Mouse (Mus musculus): ENCODE results near the gene BC028528. TPM values are rescaled to one million over a fixed set of nuclear protein-coding genes. Genes with fewer than 3 reads are reported as not detected.
"Not testable (repeated sequence)": the region's sequence is repeated elsewhere in the genome, so short reads cannot be mapped to it uniquely, and the experiment has no call there.

The BC028528 gene
- total RNA-seq, 1 experiment from 2014 or later = 230 TPM

DNA sequence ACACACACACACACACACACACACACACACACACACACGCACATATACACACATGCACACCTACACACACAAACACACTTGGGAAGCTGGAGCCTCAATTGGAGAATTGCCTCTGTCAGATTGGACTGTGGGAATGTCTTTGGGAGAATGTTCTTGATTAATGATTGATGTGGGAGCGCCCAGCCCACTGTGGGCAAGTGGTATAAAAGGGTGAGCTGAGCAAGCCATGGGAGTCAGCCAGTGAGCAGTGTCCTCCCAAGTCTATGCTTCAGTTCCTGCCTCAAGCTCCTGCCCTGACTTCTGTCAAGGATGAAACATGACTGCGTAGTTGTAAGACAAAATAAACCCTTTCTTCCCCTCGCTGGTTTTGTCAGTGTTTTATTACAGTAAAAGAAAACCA lies 4.2 kb downstream of the BC028528 start:
- ATAC-seq (replicated peaks; ENCODE audit: insufficient number of reproducible peaks, low FRiP score, low TSS enrichment, poor library complexity, severe bottlenecking) = no peak

DNA sequence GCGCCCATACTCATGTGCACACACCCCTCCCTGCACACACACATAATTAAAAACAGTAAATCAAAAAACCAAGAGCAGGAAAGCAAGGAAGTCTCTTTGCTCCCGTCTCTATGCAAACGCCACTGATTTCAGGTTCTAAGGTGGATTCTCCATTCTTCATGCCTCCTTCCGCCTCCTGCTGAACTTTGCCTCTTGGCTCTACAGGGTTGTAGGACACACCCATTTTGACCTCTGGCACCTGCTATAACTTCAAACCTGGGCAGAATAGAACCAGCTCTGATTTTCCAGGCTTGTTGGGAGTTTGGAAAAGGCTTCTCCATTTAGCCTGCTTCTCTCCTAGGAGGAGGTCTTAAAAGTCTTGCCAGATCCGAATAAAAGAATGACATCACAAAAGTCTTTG lies 7.4 kb downstream of the BC028528 start:
- no peak for ATAC-seq (replicated peaks; ENCODE audit: insufficient number of reproducible peaks, low FRiP score, low TSS enrichment, poor library complexity, severe bottlenecking)

DNA sequence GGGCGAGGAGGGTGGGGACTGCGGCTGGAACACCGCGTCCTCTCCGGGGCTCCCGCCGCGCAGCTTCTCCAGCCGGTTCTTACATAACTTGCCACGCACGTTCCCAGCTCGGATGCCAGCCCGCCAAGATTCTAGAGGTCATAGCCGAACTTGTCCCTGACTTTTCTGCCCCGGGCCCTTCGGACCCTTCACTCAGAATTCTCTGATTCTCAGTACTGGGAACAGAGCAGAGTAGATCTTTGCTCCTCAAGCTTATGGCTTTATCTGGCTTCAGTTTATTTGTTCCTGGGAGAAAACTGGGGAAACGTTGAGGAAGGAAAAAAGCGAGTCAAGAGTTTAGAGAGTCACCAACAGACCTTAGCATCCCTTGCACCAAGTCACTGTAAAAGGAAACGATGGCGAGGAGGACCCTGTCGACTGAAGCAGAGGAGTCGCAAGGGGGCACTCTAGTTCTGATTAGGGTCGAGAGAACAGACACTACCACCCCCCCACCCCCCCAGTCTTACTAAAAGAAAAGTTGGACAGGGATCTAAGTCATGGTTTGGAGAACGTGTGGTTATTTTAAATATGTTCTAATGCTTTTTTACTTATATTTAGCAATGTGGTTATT lies 8.9 kb downstream of the BC028528 start:
- no peak for ATAC-seq (replicated peaks; ENCODE audit: insufficient number of reproducible peaks, low FRiP score, low TSS enrichment, poor library complexity, severe bottlenecking)

DNA sequence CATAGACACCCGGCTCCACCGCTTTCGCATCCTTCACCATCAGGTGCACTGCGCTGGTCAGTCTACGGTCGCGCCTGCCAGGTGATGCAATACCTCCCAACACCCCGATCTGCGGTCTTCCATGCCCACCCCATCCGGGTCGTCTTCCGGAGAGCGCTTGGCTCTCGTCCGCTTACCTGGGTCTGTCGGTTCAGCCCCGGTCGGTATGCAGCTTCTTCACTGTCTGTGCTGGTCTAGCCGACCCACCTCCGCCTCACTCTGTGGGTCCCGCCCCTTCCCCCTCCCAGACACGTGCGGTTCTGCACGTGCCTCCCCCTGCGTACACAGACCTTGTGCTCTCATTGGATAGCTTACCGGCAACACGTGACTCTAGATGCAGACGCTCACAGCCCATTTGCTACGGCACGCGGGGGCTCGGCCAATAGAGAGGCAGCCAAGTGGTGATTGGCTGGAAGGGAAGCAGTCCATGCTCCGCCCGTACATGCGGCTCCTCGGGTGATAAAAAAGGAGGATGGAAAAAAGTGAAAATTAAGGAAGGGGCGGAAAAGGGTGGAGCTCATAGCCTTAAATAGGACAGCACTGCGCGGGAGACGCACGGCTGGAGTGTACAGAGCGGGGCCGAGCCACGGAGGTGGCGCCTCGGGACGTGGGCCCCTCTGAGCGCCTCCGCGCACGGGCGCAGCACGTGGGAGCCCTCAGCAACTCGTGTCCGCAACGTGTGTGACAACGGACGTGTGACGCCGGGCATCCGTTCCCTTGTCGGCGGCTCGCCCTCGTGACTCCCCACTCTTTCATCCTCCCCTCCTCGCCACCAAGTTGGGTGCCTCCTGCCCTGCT lies 9.6 kb downstream of the BC028528 start, which contains the start of gene Ciart:
Gene Ciart (minus strand): TSS at position 273 of the 837 bp plus-strand sequence.
- ATAC-seq (replicated peaks; ENCODE audit: insufficient number of reproducible peaks, low FRiP score, low TSS enrichment, poor library complexity, severe bottlenecking) = peak; percentile 97

DNA sequence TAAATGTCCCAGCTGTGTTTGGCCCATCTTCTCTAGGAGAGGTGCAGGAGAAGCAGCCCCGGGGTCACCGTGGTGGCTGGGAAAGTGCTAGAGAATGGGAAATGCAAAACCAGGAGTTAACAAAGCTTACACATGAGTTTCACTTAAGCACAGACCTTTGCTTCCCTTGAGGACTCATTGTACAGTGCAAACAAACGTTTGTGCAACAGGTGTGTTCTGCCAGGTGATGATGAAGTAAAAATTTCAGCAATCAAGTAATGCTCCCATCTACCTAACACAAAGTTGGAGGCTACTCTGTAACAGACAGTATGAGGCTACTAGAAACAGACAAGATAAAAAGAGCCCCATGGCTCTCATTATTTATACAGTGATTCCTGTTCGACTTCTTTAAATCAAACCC lies 12.7 kb downstream of the BC028528 start:
- ATAC-seq (replicated peaks; ENCODE audit: insufficient number of reproducible peaks, low FRiP score, low TSS enrichment, poor library complexity, severe bottlenecking) = no peak

DNA sequence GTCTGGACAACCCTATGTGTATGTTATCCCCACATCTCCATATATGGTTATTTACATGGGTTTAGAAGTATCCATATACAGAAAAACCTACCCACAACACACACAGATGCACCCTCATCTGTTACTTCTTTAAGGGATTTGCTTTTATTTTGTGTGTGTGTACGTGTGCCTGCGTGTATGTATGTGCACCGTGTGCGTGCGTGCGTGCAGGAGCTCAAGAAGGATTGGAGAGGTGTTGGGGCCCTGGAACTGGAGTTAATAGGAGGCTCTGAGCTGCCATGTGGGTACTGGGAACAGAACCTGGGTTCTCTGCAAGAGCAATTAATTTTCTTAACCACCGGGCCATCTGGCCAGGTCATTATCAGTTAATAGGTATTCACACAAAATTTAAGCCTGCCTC lies 19.8 kb downstream of the BC028528 start:
- no peak for ATAC-seq (replicated peaks; ENCODE audit: insufficient number of reproducible peaks, low FRiP score, low TSS enrichment, poor library complexity, severe bottlenecking)

DNA sequence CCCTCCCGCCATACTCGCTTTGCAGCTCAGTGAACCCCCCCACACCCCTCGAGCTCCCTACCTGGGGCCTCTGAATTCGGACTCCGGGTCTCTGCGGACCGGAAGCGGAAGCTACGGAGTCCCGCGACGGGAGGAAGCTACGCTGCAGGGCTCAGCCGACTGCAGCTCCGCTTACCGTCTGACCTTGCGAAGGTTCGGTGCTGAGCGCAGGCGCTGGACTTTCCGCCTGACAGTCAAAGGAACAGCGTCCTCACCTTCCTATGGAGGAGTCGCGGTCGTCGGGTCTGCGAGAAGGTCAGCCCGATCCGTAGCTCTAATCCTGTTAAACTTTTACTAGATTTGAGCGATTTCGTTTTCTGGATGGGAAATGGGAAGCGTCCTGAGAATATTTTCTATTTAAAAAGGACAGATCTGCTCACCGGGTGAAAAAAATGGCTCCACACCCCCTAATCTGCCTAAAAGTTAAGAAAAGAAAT lies 20.4 kb downstream of the BC028528 start, which contains the start of gene Mrps21:
Gene Mrps21 (minus strand): TSS at position 128 of the 476 bp plus-strand sequence.
- ATAC-seq (replicated peaks; ENCODE audit: insufficient number of reproducible peaks, low FRiP score, low TSS enrichment, poor library complexity, severe bottlenecking) = peak; percentile 97

DNA sequence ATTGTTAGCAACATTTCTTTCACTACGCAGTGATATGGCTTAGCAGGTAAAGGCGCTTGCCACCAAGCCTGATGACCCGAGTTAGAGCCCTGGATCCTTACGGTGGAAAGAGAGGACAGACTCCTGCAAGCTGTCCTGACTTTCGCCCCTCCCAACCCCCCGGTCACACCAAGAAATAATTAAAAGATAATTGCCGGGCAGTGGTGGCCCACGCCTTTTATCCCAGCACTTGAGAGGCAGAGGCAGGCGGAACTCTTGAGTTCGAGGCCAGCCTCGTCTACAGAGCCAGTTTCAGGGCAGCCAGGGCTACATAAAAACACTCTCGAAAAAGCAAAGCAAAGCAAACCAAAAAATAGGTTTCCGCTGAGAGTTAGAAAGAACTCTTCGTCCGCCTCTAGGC lies 20.8 kb downstream of the BC028528 start:
- no peak for ATAC-seq (replicated peaks; ENCODE audit: insufficient number of reproducible peaks, low FRiP score, low TSS enrichment, poor library complexity, severe bottlenecking)

DNA sequence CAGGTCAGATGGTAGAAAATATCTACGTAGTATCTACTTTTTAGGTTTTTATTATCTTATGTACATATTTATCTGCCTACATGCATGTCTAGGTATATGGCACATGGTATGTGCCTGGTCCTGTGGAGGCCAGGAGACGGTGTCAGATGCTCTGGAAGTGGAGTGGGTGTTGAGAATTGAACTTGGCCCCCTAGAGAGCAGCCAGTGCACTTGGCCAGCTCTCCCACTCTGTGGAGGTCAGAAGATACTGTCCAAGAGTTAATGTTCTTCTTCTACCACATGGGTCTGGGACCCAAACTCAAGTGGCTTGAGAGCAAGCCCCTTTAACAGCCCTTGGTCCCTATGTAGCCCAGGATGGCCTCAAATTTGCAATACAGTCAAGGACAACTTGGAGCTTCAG lies 24.4 kb downstream of the BC028528 start:
- ATAC-seq (replicated peaks; ENCODE audit: insufficient number of reproducible peaks, low FRiP score, low TSS enrichment, poor library complexity, severe bottlenecking) = no peak

DNA sequence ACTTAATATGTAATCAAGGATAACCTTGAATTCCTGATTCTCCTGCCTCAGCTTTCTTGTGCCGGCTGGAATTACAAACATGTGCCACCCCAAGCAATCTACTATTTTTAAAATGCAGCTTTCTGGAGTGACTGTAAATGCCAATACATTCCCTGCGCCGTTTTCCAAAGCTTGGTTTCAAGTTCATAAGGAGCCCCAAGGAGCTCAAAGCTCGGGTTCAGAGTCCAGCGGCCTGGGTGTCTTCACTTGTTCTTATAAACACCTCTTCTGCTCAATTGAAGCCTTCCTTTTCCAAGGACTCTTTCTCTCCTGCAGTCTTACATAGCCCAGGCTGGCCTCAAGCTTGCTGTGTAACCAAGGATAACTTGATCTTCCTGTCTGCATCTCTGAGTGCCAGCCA lies 25.7 kb downstream of the BC028528 start:
- no peak for ATAC-seq (replicated peaks; ENCODE audit: insufficient number of reproducible peaks, low FRiP score, low TSS enrichment, poor library complexity, severe bottlenecking)

DNA sequence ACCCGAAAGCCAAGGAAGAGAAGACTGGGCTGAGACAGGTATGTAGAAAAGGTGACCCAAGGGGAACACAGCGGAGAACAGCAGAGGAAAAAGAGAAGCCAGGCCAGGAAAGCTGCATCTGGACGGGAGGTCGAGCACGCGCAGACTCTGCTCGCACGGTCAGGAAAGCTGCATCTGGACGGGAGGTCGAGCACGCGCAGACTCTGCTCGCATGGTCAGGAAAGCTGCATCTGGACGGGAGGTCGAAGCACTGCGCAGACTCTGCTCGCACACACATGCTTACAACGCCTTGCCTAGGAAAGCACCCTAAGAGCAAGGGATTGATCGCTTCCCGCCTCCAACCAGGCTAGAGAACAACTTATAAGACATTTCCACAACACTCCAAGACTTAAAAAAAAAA lies 26.2 kb downstream of the BC028528 start:
- ATAC-seq (replicated peaks; ENCODE audit: insufficient number of reproducible peaks, low FRiP score, low TSS enrichment, poor library complexity, severe bottlenecking) = no peak

DNA sequence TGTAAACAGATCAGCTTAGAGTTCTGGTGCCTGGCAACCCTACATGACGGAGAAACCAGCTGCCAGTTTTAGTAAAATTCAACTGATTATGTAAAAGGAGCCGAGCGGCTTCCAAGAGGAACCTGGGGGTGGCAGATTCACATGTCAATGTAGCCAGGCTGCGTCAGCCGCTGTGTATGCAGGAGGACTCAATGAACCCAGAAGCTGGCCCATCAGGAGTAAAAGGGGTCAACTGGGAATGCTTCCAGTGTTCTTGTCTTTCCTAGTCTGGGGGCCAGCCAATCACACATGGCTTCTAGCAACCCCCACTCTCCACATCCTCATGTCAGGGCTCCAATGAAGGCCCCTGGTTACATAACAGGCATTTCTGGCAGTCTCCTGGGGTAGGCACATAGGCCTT lies 26.8 kb downstream of the BC028528 start:
- ATAC-seq (replicated peaks; ENCODE audit: insufficient number of reproducible peaks, low FRiP score, low TSS enrichment, poor library complexity, severe bottlenecking) = no peak

DNA sequence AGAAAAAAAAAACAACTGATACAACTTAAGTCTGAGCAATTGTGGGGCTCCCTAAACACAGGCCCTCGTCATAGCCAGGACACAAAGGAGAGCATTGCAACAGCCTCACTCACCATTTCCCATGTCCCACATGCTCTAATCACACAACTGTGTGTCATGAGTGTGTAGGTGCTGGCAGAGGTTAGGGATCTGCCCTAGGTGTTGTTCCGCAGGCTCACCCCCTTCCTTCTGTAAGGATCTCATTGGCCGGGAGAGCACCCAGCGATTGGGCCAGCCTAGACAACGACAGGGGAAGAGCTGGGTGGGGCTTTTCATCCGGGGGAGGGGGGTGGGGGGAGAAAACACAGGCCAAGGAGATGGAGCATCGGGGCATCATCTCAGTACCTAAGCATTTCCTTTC lies 28.2 kb downstream of the BC028528 start:
- no peak for ATAC-seq (replicated peaks; ENCODE audit: insufficient number of reproducible peaks, low FRiP score, low TSS enrichment, poor library complexity, severe bottlenecking)

DNA sequence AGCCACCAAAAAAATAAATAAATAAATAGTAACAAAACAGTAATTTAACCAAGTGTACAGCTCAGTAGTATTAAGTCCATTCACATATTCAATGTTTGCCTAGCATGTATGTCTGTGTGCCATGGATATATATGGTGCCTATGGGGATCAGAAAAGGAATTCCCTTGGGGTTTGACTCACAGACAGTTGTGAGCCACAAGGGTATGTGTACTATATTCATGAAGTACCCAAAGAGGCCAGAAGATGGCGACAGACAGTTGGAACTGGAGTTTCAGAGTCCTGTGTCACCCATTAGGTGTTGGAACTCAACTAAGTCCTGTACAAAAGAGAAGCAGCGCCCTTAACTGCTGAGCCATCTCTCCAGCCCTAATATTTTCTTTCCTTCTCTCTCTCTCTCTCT lies 30.0 kb downstream of the BC028528 start:
- ATAC-seq (replicated peaks; ENCODE audit: insufficient number of reproducible peaks, low FRiP score, low TSS enrichment, poor library complexity, severe bottlenecking) = peak; percentile 85

DNA sequence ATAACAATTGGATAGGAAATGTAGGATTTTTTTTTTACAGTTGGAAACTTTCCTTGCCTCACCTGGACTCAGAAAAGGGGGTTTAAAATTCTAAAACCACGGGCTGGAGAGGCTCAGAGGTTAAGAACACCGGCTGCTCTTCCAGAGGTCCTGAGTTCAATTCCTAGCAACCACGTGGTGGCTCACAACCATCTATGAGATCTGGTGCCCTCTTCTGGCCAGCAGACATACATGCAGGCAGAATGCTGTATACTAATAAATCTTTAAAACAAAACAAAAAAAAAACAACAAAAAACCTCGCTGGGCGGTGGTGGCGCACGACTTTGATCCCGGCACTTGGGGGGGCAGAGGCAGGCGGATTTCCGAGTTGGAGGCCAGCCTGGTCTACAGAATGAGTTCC lies 30.6 kb downstream of the BC028528 start:
- no peak for ATAC-seq (replicated peaks; ENCODE audit: insufficient number of reproducible peaks, low FRiP score, low TSS enrichment, poor library complexity, severe bottlenecking)

DNA sequence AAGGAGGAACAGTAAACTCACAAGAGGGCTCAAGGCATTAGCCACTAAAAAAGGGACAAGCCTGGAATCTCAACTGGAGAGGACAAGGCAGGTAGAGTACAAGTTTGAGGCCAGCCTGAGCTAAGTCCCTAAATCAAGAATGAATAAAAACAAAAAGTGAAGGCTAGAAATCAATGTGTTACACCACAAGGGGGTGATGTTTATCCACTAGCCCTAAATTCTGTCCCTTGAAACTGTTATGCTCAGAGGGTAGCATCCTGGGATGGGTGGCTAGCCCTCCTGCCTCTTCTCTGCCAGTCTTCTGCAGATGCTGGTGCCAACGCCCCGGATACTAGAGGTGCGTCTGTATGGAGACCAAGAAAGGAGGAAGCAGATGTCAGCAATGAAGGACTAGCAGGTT lies 31.5 kb downstream of the BC028528 start:
- no peak for ATAC-seq (replicated peaks; ENCODE audit: insufficient number of reproducible peaks, low FRiP score, low TSS enrichment, poor library complexity, severe bottlenecking)

DNA sequence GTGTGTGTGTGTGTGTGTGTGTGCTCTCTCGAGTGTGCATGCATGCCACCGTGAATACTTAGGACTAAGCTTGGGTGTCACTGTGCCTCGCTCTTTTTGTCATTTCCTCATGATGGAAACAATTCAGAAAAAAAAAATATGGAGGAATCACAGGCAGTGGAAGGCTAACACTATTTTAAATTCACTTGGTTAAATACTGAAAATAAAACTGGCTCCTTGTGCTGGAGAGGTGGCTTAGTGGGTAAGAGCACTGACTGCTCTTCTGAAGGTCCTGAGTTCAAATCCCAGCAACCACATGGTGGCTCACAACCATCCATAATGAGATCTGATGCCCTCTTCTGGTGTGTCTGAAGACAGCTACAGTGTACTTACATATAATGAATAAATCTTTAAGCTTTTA lies 33.5 kb downstream of the BC028528 start:
- not testable (repeated sequence) for ATAC-seq (replicated peaks; ENCODE audit: insufficient number of reproducible peaks, low FRiP score, low TSS enrichment, poor library complexity, severe bottlenecking)

DNA sequence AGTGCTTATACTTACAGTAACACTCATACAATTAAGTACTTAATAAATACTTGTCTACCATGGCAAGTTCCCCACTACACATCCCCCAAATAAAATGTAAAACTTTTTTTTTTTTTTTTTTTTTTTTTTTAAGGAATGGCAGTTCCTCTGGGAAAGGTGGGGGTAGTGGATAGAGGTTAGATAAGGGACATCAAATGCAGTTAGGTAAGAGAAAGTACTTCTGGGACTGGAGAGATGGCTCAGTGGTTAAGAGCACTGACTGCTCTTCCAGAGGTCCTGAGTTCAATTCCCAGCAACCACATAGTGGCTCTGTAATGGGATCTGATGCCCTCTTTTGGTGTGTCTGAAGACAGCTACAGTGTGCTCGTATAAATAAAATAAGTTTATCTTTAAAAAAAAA lies 34.8 kb downstream of the BC028528 start:
- ATAC-seq (replicated peaks; ENCODE audit: insufficient number of reproducible peaks, low FRiP score, low TSS enrichment, poor library complexity, severe bottlenecking) = not testable (repeated sequence)

DNA sequence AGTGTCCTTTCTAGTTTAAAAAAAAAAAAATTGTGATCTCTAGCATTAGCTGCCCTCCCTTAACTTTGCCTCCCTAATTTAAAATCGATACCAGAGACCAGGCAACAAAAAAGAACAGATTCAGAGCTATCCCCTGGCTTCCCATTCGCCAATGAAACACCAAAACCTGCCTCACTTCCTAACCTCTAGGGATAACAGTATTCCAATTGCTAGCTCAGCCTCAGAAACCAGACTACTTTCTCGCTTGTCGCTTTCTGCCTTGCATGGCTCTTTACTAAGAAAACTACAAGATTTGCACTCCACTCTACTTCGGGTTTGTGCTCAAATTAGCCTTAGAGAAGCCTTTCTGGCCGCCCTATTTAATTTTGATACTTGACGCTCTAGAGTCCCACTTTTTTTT lies 35.7 kb downstream of the BC028528 start:
- no peak for ATAC-seq (replicated peaks; ENCODE audit: insufficient number of reproducible peaks, low FRiP score, low TSS enrichment, poor library complexity, severe bottlenecking)

DNA sequence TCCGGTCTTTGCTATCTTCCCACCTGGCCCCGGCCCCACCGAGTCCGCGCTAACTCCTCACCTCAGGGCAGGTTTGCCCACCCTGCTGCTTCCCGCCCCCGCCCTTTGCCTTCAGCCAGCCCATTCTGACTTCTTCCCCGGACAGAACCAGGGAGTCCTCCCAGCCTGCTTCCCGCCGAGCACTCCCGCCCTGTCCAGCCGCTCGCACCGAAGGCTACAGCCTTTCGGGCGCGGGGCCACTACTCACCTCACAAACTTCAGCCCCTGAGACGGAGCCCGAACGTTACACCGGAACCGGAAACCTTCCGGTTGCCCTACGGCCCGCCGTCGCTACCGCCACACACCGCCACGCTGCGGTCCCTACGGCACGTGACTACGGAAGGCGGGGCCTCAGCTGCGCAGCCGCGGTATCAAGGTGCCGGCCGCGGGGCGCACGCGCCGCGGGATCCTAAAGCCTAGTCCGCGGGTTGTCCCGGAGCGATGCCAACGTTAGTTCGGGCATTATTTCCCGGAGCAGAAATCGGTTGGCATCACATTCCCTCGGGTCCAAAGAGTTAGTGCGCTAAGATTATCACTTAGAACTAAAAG lies 36.2 kb downstream of the BC028528 start, which contains the start of gene Prpf3:
Gene Prpf3 (minus strand): TSS at position 384 of the 588 bp plus-strand sequence.
- ATAC-seq (replicated peaks; ENCODE audit: insufficient number of reproducible peaks, low FRiP score, low TSS enrichment, poor library complexity, severe bottlenecking) = peak; percentile 97

Data from monocyte, adult 5-6 weeks (primary cell).